Mouse (Mus musculus) hindbrain, embryonic 10.5 days (tissue): ENCODE measurements around the gene AI593442. TPM values are rescaled to one million over a fixed set of nuclear protein-coding genes. Genes with fewer than 3 reads are reported as not detected.

ENCODE experiments used
- DNase-seq: peaks from one replicate; pipeline ENCODE4 v3.0.0-alpha.2; 2017; ENCODE audit warnings: low spot score
- H3K27ac ChIP-seq: fragments of 300-500 bp; sonication (generic); 2 replicates; pipeline ENCODE4 v1.5.1; 2016; ENCODE audit warnings: mild to moderate bottlenecking, moderate library complexity
- H3K27me3 ChIP-seq: fragments of 300-500 bp; sonication (generic); 2 replicates; pipeline ENCODE4 v1.6.1; 2016; ENCODE audit warnings: mild to moderate bottlenecking; ENCODE audit not compliant: poor library complexity, insufficient read depth, severe bottlenecking
- H3K36me3 ChIP-seq: fragments of 300-500 bp; sonication (generic); 2 replicates; pipeline ENCODE4 v1.6.1; 2016; ENCODE audit warnings: mild to moderate bottlenecking, moderate library complexity
- H3K4me1 ChIP-seq: fragments of 300-500 bp; sonication (generic); replicated peaks from 2 replicates; pipeline ENCODE4 v1.6.1; 2016; ENCODE audit warnings: mild to moderate bottlenecking
- H3K4me3 ChIP-seq: fragments of 300-500 bp; sonication (generic); 2 replicates; pipeline ENCODE4 v1.5.1; 2016; ENCODE audit warnings: mild to moderate bottlenecking, moderate library complexity
- H3K9me3 ChIP-seq: fragments of 300-500 bp; sonication (generic); 2 replicates; pipeline ENCODE4 v1.6.1; 2016; ENCODE audit warnings: mild to moderate bottlenecking, moderate library complexity
- WGBS: fragments of 180-500 bp; shearing (Covaris S2); methylation state at CpG from one replicate; pipeline ENCODE4 v1.1.7; 2016; 5-methylcytosine and 5-hydroxymethylcytosine counted together
- polyA plus RNA-seq: library from polyadenylated mRNA; unstranded; fragments of >200 nt; fragmentation: Nextera tagmentation; extraction: Ambion mirVana; gene quantifications from 2 replicates; pipeline ENCODE4 v1.2.1, GENCODE M21; 2016

The AI593442 gene
- polyA plus RNA-seq, 1 experiment from 2014 or later, result 3.2 TPM

DNA sequence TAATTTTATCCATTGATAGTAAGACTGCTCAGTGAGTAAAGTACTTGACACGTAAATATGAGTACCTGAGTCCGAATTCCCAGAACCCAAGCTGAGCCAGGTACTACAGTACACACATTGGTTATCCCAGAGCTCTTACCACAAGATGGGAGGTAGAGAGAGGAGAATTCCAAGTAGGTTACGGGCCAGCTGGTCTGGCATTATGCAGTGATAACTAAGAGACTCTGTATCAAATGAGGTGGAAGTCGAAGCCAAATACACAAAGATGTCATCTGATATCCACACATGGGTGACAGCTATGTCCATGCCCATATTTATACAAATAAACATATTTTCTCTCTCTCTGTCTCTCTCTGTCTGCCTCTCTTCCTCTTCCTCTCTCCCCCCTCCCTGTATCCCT is 35.4 kb downstream of the AI593442 start:
- 88% methylated on average over 4 of the region's 4 CpGs for WGBS
- no peaks in the 10 kb centered on the region for H3K36me3 ChIP-seq
- H3K9me3 ChIP-seq, result no peaks in the 10 kb centered on the region
- no peaks in the 10 kb centered on the region for H3K4me1 ChIP-seq
- no peaks in the 10 kb centered on the region for H3K27me3 ChIP-seq
- no peak overlapping the region for H3K4me3 ChIP-seq
- H3K27ac ChIP-seq, result no peak overlapping the region
- no peak for DNase-seq

DNA sequence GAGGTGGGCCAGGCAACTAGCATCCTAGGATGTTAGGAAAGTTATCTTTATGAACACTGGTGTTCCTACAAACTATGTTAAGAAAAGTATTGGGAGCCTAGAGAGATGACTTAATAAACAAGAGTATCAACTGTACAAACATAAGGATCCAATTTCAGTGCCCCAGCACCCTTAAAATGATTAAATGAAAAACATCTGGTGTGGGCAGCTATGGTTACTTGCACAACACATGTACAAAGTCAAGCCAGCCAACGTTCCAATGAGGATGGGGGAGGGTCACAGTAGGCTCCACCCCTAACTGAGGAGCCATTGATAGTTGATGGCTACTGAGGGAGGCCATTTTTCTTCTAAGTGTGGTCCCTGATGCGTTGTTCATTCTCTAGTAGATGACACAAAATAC is 43.6 kb downstream of the AI593442 start:
- WGBS, result 71% methylated on average over 2 of the region's 2 CpGs
- no peaks in the 10 kb centered on the region for H3K4me1 ChIP-seq
- H3K27ac ChIP-seq, result no peak overlapping the region
- H3K27me3 ChIP-seq, result no peaks in the 10 kb centered on the region
- no peaks in the 10 kb centered on the region for H3K36me3 ChIP-seq
- no peaks in the 10 kb centered on the region for H3K9me3 ChIP-seq
- H3K4me3 ChIP-seq, result no peak overlapping the region
- DNase-seq, result no peak

DNA sequence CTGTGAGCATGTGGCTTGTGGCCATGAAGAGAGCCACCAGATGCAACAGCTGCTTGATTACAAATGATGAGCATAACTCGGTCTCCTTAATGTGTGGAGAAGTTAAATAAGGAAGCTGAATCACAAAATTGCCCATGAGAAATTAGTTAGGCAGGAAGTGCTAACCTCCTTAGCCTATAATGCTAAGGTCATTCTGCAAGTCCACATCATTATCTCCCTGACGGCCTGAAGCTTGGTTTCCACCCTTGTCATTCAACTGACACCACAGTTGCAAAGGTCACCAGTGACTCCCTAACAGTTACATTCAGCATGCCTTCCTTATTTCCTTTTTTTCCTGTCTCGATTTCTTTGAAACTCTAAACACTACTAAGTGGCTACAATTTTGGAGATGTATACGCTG is 55.7 kb downstream of the AI593442 start:
- DNase-seq, result no peak
- H3K27me3 ChIP-seq, result no peaks in the 10 kb centered on the region
- H3K36me3 ChIP-seq, result no peaks in the 10 kb centered on the region
- WGBS, result 69% methylated on average over 4 of the region's 4 CpGs
- no peak overlapping the region for H3K27ac ChIP-seq
- H3K9me3 ChIP-seq, result no peaks in the 10 kb centered on the region
- no peak overlapping the region for H3K4me3 ChIP-seq
- H3K4me1 ChIP-seq, result no peaks in the 10 kb centered on the region
